Mouse (Mus musculus): ENCODE measurements around the gene Gng7.

DNA sequence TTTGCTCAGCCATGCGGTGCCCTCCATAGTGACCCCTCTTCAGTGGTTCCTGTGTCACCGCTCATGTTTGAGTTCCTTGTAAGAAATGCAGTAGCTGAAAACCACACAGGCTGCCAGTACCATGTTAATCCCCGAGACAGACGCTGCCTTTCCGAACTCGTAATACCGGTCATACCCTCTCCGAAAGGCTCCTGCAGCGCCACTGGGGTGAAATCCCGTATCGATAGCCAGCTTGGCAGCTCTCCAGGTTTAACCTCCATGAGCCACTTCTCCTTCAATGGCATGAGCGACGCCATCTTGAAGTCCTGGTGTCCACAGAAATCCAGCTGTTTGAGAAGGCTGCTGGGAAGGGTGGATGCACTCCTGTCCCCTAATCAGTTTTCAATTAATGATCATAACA is 60.3 kb downstream of the Gng7 start:
- no peak for TF ChIP-seq CTCF (IDR thresholded peaks at IDR 0.05; ENCODE audit: borderline replicate concordance, control insufficient read depth, extremely low read depth, insufficient read depth, low read length, poor library complexity)
- no peak for TF ChIP-seq POLR2A (IDR thresholded peaks at IDR 0.05; ENCODE audit: control insufficient read depth, extremely low read depth, insufficient read depth, low read length, poor library complexity)
